Mouse (Mus musculus): ENCODE data around the gene Ebi3. TPM values are rescaled to one million over a fixed set of nuclear protein-coding genes. Genes with fewer than 3 reads are reported as not detected.
A peak's percentile ranks its signal among the peaks of the same experiment; 100 is the strongest.

The Ebi3 gene
- polyA plus RNA-seq, 1 experiment from 2014 or later: 2.3 TPM

DNA sequence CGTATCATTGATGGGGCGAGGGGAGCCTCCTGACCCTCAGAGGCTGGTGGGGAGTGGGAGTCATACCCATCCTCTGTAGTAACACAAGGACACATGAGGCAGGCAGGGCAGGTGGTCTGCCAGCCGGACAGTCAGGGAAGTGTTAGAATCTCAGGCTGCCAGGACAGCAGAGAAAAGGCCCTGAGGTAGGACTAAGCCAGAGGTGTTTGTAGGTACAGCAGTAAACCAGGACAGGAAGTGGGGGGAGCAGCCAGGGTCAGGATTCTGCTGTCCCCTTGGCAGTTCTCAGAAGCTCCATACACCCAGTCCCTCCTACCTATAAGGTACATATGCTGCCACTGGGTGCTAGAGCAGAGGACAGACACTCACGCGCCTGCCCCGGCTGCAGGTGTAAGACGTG lies 9.2 kb downstream of the Ebi3 start:
- no peak for ATAC-seq (ENCODE audit: insufficient read depth, low FRiP score, low TSS enrichment)

DNA sequence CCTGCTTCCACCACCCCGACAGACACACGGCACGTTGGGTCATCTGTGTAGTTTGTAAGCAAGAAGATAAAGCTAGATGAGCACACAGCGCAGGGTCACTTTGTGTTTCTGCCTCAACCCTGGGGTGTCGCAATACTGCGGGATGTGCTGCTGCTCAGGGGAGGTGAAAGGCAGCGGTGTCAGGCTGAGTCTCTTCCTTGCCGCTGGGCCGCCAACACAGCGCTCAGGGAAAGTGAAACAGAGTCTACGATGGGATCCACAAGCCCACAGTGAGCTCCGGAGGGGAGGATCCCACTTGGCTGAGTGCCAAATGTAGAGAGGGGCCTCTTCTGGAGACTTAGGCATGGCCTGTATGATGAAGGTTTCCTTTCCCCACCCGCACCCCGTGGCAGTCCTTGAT lies 10.7 kb downstream of the Ebi3 start:
- Histone ChIP-seq H3K4me1 (ENCODE audit: control insufficient read depth, insufficient read depth, low read length) (peaks cover 6% of the 10 kb centered on the region), H3K36me3 (ENCODE audit: control insufficient read depth, insufficient read depth, low read length) (peaks cover 2% of the 10 kb centered on the region), H3K27ac (ENCODE audit: low read depth, low read length) (no peak overlapping the region), H3K4me3 (ENCODE audit: low read depth, low read length) (no peak overlapping the region), H3K4me2 (ENCODE audit: low read depth) (no peak overlapping the region), H3K9me3 (ENCODE audit: control insufficient read depth, low read length) (no peaks in the 10 kb centered on the region), H3K9ac (ENCODE audit: low read length) (no peak overlapping the region), H3K27me3 (ENCODE audit: control insufficient read depth, insufficient read depth, low read length) (no peaks in the 10 kb centered on the region)
- 89% methylated on average over 14 of the region's 14 CpGs for WGBS
- DNase-seq (ENCODE audit: low spot score): peak; percentile 33
- ATAC-seq (ENCODE audit: insufficient read depth, low FRiP score, low TSS enrichment): no peak

More for the DNA sequence above, 9.2 kb downstream of the Ebi3 start:
- Histone ChIP-seq H3K36me3 (ENCODE audit: control insufficient read depth, insufficient read depth, low read length) (peaks cover 2% of the 10 kb centered on the region), H3K27me3 (ENCODE audit: control insufficient read depth, insufficient read depth, low read length) (no peaks in the 10 kb centered on the region), H3K4me3 (ENCODE audit: low read depth, low read length) (no peak overlapping the region), H3K27ac (ENCODE audit: low read depth, low read length) (no peak overlapping the region), H3K9ac (ENCODE audit: low read length) (no peak overlapping the region), H3K4me1 (ENCODE audit: control insufficient read depth, insufficient read depth, low read length) (peaks cover 3% of the 10 kb centered on the region; the same call in 1 of the 2 replicates), H3K4me2 (ENCODE audit: low read depth) (no peak overlapping the region), H3K9me3 (ENCODE audit: control insufficient read depth, low read length) (no peaks in the 10 kb centered on the region)
- DNase-seq (ENCODE audit: low spot score): no peak
- WGBS: 94% methylated on average over 7 of the region's 7 CpGs

DNA sequence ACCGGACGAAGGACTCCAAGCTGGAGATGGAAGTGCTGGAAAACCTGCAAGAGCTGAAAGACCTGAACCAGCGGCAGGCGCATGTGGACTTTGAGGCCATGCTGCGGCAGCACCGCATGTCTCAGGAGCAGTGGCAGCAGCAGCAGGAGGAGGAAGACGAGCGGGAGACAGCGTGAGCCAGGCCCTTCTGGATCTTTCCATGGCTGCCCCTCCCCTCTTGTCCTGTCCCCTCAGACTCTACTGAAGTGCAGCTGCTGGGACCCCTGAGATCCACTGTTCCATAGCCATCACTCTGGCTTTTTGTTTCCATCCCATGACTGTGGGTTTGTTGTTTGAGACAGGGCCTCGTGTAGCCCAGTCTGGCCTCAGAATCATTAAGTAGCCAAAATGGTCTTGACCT lies 12.1 kb downstream of the Ebi3 start:
- no peak for DNase-seq (ENCODE audit: low spot score)
- Histone ChIP-seq H3K27ac (ENCODE audit: low read depth, low read length) (no peak overlapping the region), H3K27me3 (ENCODE audit: control insufficient read depth, insufficient read depth, low read length) (no peaks in the 10 kb centered on the region), H3K9me3 (ENCODE audit: control insufficient read depth, low read length) (no peaks in the 10 kb centered on the region), H3K9ac (ENCODE audit: low read length) (no peak overlapping the region), H3K4me3 (ENCODE audit: low read depth, low read length) (no peak overlapping the region), H3K36me3 (ENCODE audit: control insufficient read depth, insufficient read depth, low read length) (peaks cover 2% of the 10 kb centered on the region), H3K4me2 (ENCODE audit: low read depth) (no peak overlapping the region), H3K4me1 (ENCODE audit: control insufficient read depth, insufficient read depth, low read length) (peaks cover 7% of the 10 kb centered on the region)
- ATAC-seq (ENCODE audit: insufficient read depth, low FRiP score, low TSS enrichment): no peak
- 90% methylated on average over 10 of the region's 10 CpGs for WGBS

DNA sequence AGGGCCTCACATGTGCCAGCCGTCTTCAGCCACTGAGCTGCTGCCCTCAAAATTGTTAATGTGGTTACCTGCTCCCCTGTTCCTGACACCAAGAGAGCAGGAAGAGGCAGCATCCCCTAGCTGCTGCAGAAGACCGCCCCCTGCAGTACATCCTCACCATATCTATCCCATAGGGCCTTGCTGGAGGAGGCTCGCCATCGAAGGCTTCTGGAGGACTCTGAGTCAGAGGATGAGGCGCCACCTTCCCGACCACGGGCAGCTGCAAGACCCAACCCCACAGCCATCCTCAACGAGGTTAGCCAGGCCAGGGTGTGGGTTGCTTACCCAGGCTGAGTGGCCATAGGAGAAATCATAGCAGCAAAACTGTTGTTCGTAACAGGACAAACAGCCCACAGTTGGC lies 12.6 kb downstream of the Ebi3 start:
- ATAC-seq (ENCODE audit: insufficient read depth, low FRiP score, low TSS enrichment) (no peak), DNase-seq (ENCODE audit: low spot score) (no peak)
- WGBS: 81% methylated on average over 9 of the region's 9 CpGs
- no peaks in the 10 kb centered on the region for H3K9me3 ChIP-seq (ENCODE audit: control insufficient read depth, low read length)
- peaks cover 2% of the 10 kb centered on the region for H3K36me3 ChIP-seq (ENCODE audit: control insufficient read depth, insufficient read depth, low read length)
- no peak overlapping the region for H3K9ac ChIP-seq (ENCODE audit: low read length)
- H3K4me2 ChIP-seq (ENCODE audit: low read depth): no peak overlapping the region
- H3K4me3 ChIP-seq (ENCODE audit: low read depth, low read length): no peak overlapping the region
- peaks cover 7% of the 10 kb centered on the region for H3K4me1 ChIP-seq (ENCODE audit: control insufficient read depth, insufficient read depth, low read length)
- no peaks in the 10 kb centered on the region for H3K27me3 ChIP-seq (ENCODE audit: control insufficient read depth, insufficient read depth, low read length)
- H3K27ac ChIP-seq (ENCODE audit: low read depth, low read length): no peak overlapping the region

DNA sequence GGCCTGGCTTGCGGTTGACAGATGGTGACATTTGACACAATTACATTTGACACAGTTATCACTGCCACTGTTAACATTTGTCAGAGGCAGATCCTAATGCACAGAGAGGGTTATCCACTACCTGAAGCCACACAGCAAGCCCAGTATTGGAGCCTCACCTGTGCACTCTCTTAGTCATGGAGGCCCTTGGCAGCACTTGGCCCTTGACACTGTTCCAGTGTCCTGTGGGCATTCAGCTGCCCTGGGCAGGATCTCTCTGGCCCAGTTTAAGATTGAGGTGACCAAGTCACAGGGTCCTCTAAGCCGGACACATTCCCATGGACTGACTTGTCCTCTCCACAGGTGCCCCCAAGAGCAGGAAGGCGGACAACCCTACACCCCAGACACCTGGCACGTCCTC lies 14.7 kb downstream of the Ebi3 start:
- H3K9ac ChIP-seq (ENCODE audit: low read length): no peak overlapping the region
- no peak overlapping the region for H3K4me2 ChIP-seq (ENCODE audit: low read depth)
- H3K27me3 ChIP-seq (ENCODE audit: control insufficient read depth, insufficient read depth, low read length): no peaks in the 10 kb centered on the region
- H3K36me3 ChIP-seq (ENCODE audit: control insufficient read depth, insufficient read depth, low read length): peaks cover 2% of the 10 kb centered on the region
- 94% methylated on average over 4 of the region's 4 CpGs for WGBS
- no peak for ATAC-seq (ENCODE audit: insufficient read depth, low FRiP score, low TSS enrichment)
- no peak overlapping the region for H3K4me3 ChIP-seq (ENCODE audit: low read depth, low read length)
- no peak overlapping the region for H3K27ac ChIP-seq (ENCODE audit: low read depth, low read length)
- H3K9me3 ChIP-seq (ENCODE audit: control insufficient read depth, low read length): no peaks in the 10 kb centered on the region
- DNase-seq (ENCODE audit: low spot score): no peak
- peaks cover 17% of the 10 kb centered on the region for H3K4me1 ChIP-seq (ENCODE audit: control insufficient read depth, insufficient read depth, low read length)

DNA sequence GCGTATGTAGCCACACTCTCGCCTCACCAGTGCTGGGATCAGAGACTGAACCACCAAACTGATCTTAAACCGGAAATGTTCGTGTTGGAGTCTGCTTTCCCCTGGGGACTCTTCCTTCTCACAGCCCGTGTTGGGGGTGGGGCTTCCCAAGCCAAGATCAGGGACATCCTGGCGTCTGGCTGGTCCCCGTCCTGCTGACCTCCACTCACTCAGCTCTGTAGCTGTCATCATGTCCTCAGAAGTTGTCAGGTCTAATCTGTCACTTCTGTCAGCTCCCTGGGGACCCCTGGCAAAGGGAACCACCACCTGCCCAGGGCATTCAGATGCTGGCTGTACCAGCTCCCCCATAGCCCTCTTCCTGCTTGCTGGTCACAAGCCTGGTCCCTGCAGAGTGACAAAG lies 15.8 kb downstream of the Ebi3 start:
- WGBS: 61% methylated on average over 7 of the region's 7 CpGs
- no peak overlapping the region for H3K4me2 ChIP-seq (ENCODE audit: low read depth)
- H3K4me3 ChIP-seq (ENCODE audit: low read depth, low read length): no peak overlapping the region
- H3K9ac ChIP-seq (ENCODE audit: low read length): no peak overlapping the region
- ATAC-seq (ENCODE audit: insufficient read depth, low FRiP score, low TSS enrichment): no peak
- H3K27me3 ChIP-seq (ENCODE audit: control insufficient read depth, insufficient read depth, low read length): no peaks in the 10 kb centered on the region
- no peak for DNase-seq (ENCODE audit: low spot score)
- H3K9me3 ChIP-seq (ENCODE audit: control insufficient read depth, low read length): no peaks in the 10 kb centered on the region
- peaks cover 2% of the 10 kb centered on the region for H3K36me3 ChIP-seq (ENCODE audit: control insufficient read depth, insufficient read depth, low read length)
- H3K4me1 ChIP-seq (ENCODE audit: control insufficient read depth, insufficient read depth, low read length): peaks cover 17% of the 10 kb centered on the region
- H3K27ac ChIP-seq (ENCODE audit: low read depth, low read length): peak overlapping the region; percentile 23; the same call in 1 of the 2 replicates

DNA sequence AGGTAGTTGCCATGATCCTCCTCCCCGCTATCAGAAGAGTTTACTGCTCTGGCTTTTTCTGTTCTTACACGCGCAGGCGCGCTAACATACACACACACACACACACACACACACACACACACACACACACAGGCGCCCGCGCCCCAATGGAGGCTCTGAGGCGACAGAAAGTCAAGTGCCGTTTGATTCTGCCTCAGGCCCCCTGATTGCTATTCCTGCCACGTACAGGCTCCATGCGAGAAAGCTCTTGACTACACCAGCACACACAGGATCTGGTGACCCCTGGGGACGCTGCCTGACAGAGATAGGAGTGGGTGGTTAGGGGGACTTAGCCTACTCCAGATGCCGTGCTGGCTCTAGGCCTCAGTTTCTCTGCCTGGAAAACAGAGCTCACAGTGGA lies 17.1 kb downstream of the Ebi3 start:
- peak; percentile 89 for DNase-seq (ENCODE audit: low spot score)
- no peaks in the 10 kb centered on the region for H3K27me3 ChIP-seq (ENCODE audit: control insufficient read depth, insufficient read depth, low read length)
- H3K9ac ChIP-seq (ENCODE audit: low read length): peak overlapping the region; percentile 90; the same call in 1 of the 2 replicates
- 40% methylated on average over 14 of the region's 14 CpGs for WGBS
- peak; percentile 67 for ATAC-seq (ENCODE audit: insufficient read depth, low FRiP score, low TSS enrichment)
- H3K4me3 ChIP-seq (ENCODE audit: low read depth, low read length): no peak overlapping the region
- H3K4me2 ChIP-seq (ENCODE audit: low read depth): peak overlapping the region; percentile 74; the same call in 1 of the 2 replicates
- H3K27ac ChIP-seq (ENCODE audit: low read depth, low read length): peak overlapping the region; percentile 84
- H3K9me3 ChIP-seq (ENCODE audit: control insufficient read depth, low read length): no peaks in the 10 kb centered on the region
- peaks cover 4% of the 10 kb centered on the region for H3K36me3 ChIP-seq (ENCODE audit: control insufficient read depth, insufficient read depth, low read length)
- peaks cover 17% of the 10 kb centered on the region for H3K4me1 ChIP-seq (ENCODE audit: control insufficient read depth, insufficient read depth, low read length)

DNA sequence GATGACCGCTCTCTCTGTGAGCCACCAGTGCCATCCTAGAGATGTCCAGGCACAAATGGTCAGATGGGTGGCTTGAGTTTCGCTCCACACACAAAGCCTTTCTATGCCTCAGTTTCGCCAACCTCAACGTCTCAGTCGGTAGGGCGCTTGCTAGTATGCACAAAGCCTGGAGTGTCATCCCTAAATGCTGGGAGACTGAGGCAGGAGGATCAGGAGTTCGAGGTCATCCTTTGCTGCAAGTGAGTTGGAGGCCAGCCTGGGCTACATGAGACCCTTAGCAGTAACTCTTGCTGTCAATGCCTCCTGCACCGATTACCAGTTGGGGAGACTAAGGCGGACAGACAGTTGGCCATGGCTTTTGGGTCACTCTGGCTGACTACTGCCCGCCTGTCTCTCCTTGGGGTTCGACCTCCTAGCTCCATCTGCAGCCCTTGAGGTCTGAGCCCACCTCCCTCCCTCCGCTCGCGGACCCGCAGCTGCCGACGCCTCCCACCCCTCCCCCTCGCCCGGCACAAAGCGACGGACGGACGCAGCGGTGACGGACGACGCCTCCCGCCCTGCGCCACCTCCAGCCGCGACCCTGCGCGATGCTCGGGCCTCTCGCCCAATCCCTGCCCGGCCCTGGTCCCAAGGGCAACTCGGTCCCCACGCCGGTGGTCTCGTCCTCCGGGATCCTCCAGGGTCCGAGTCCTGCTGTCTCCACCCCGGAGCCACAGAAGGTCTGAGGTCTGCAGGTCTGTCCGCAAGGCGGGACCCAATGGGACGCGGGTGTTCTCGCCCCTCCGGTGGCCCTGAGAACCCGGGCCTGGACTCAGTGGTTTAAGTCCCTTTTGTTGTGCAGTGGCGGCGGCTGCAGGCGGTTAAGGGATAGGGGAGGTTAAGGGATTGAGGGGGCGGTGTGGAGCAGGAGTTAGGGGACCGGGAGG lies 17.8 kb downstream of the Ebi3 start, which contains the start of gene Shd:
Shd (plus strand) TSS at position 502 of the 926 bp plus-strand sequence.
- H3K9me3 ChIP-seq (ENCODE audit: control insufficient read depth, low read length): no peaks in the 10 kb centered on the region
- H3K4me2 ChIP-seq (ENCODE audit: low read depth): peak within 1 kb of the TSS; percentile 74
- DNase-seq (ENCODE audit: low spot score) (peak; percentile 88), ATAC-seq (ENCODE audit: insufficient read depth, low FRiP score, low TSS enrichment) (peak; percentile 73)
- peaks cover 17% of the 10 kb centered on the region for H3K4me1 ChIP-seq (ENCODE audit: control insufficient read depth, insufficient read depth, low read length)
- 10% methylated on average over 50 of the region's 55 CpGs for WGBS
- peak within 1 kb of the TSS; percentile 53 for H3K4me3 ChIP-seq (ENCODE audit: low read depth, low read length)
- no peaks in the 10 kb centered on the region for H3K27me3 ChIP-seq (ENCODE audit: control insufficient read depth, insufficient read depth, low read length)
- peaks cover 3% of the 10 kb centered on the region for H3K36me3 ChIP-seq (ENCODE audit: control insufficient read depth, insufficient read depth, low read length)
- peak within 1 kb of the TSS; percentile 90 for H3K9ac ChIP-seq (ENCODE audit: low read length)
- H3K27ac ChIP-seq (ENCODE audit: low read depth, low read length): peak within 1 kb of the TSS; percentile 84

DNA sequence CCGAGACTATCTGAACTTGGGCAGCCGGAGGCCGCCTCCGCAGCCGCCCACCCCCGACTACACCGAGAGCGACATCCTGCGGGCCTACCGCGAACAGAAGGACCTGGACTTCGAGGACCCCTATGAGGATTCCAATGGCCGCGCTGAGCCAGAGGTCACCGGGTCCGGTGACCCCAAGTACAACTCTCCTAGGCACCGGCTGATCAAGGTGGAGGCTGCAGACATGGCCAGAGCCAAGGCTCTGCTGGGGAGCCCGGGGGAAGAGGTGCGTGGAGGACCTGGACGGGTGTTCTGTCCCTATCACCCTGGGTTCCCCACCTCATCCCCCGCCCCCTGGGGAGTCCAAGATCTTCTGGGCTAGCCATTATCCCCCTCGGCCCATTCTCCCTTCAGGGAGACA lies 19.0 kb downstream of the Ebi3 start:
- ATAC-seq (ENCODE audit: insufficient read depth, low FRiP score, low TSS enrichment): no peak
- Histone ChIP-seq H3K36me3 (ENCODE audit: control insufficient read depth, insufficient read depth, low read length) (peaks cover 3% of the 10 kb centered on the region; the same call in 1 of the 2 replicates), H3K27ac (ENCODE audit: low read depth, low read length) (no peak overlapping the region), H3K4me1 (ENCODE audit: control insufficient read depth, insufficient read depth, low read length) (peaks cover 20% of the 10 kb centered on the region), H3K4me2 (ENCODE audit: low read depth) (peak overlapping the region; percentile 74), H3K9me3 (ENCODE audit: control insufficient read depth, low read length) (no peaks in the 10 kb centered on the region), H3K27me3 (ENCODE audit: control insufficient read depth, insufficient read depth, low read length) (no peaks in the 10 kb centered on the region), H3K4me3 (ENCODE audit: low read depth, low read length) (peak overlapping the region; percentile 53), H3K9ac (ENCODE audit: low read length) (peak overlapping the region; percentile 90)
- 24% methylated on average over 22 of the region's 22 CpGs for WGBS
- no peak for DNase-seq (ENCODE audit: low spot score)
